Mouse (Mus musculus): ENCODE measurements around the gene Ankrd35.

- TF ChIP-seq CTCF (IDR thresholded peaks at IDR 0.05; ENCODE audit: low read depth) = no peak
- no peak for TF ChIP-seq EP300 (optimal IDR thresholded peaks at IDR 0.05)
Measured at GRCm38 (mm10) chr3:96727343-96727827, 57.5 kb downstream of the Ankrd35 start, which contains the start of the genes Polr3c and Rnf115.

Data from stomach, postnatal 0 days (tissue).